Mouse (Mus musculus) heart, adult 2 months (tissue): ENCODE results near the gene Rtkn2. TPM values are rescaled to one million over a fixed set of nuclear protein-coding genes. Genes with fewer than 3 reads are reported as not detected.
A peak's percentile ranks its signal among the peaks of the same experiment; 100 is the strongest.

ENCODE experiments used
- DNase-seq, 2 experiments: peaks; one replicate each; pipeline ENCODE4 v3.0.0; 2021
- H3K27ac ChIP-seq: fragments of 200-600 bp; 2 replicates; pipeline ENCODE4 v1.8.1; 2022
- H3K27me3 ChIP-seq: fragments of 200-500 bp; 2 replicates; pipeline ENCODE4 v1.6.1; 2012; ENCODE audit warnings: mild to moderate bottlenecking, low read length, inconsistent platforms, mixed read lengths; ENCODE audit not compliant: control insufficient read depth, insufficient read depth
- H3K36me3 ChIP-seq: fragments of 200-500 bp; 2 replicates; pipeline ENCODE4 v1.6.1; 2012; ENCODE audit warnings: low read length, inconsistent platforms; ENCODE audit not compliant: control insufficient read depth, insufficient read depth
- H3K4me1 ChIP-seq: fragments of 200-500 bp; 2 replicates; pipeline ENCODE4 v1.6.1; 2011; ENCODE audit warnings: low read length; ENCODE audit not compliant: control insufficient read depth, insufficient read depth
- H3K4me3 ChIP-seq: fragments of 200-600 bp; 2 replicates; pipeline ENCODE4 v1.8.1; 2022
- H3K79me2 ChIP-seq: fragments of 200-500 bp; replicated peaks from 2 replicates; pipeline ENCODE4 v1.6.1; 2012; ENCODE audit warnings: mild to moderate bottlenecking, inconsistent platforms, low read length, moderate library complexity, mixed read lengths; ENCODE audit not compliant: control insufficient read depth, insufficient read depth
- H3K9ac ChIP-seq: fragments of 200-500 bp; 2 replicates; pipeline ENCODE4 v1.6.1; 2012; ENCODE audit warnings: low read depth, mild to moderate bottlenecking, control low read depth, inconsistent platforms, low read length, mixed read lengths
- CTCF ChIP-seq: fragments of 200-600 bp; IDR thresholded peaks from 2 replicates; pipeline ENCODE4 v1.8.1; 2022; ENCODE audit warnings: antibody characterized with exemption, mild to moderate bottlenecking, moderate library complexity
- EP300 ChIP-seq: fragments of 200-500 bp; IDR thresholded peaks from 2 replicates; pipeline ENCODE4 v1.6.1; 2011; ENCODE audit warnings: low read depth, low read length, control low read depth; ENCODE audit not compliant: insufficient read depth
- POLR2A ChIP-seq: fragments of 200-500 bp; IDR thresholded peaks from 2 replicates; pipeline ENCODE4 v1.6.1; 2011; ENCODE audit warnings: mild to moderate bottlenecking, low read depth, low read length, control low read depth; ENCODE audit not compliant: insufficient read depth
- WGBS: fragments of 180-500 bp; shearing (Covaris S2); methylation state at CpG from one replicate; pipeline ENCODE4 v1.1.7; 2018; 5-methylcytosine and 5-hydroxymethylcytosine counted together
- intact Hi-C: fragments of 180-260 bp; cut with DNase I; formaldehyde crosslinking; loops from one replicate; pipeline ENCODE4 v1.15.1; 2025
- polyA plus RNA-seq: library from polyadenylated mRNA; depleted of rRNA; stranded (reverse); fragments of >200 nt; gene quantifications from 2 replicates; pipeline ENCODE4 v1.2.3, GENCODE M21; 2012
- total RNA-seq, 2 experiments: library from RNA; stranded (reverse); gene quantifications; 2 replicates each; pipeline ENCODE4 v1.2.3; 2021

Rtkn2 gene
- total and polyA plus RNA-seq, 3 experiments = 0.08 to 0.16 (median 0.14) TPM

GRCm38 (mm10) chr10:68058378-68058777 lies 79.0 kb downstream of the Rtkn2 start:
- no peak overlapping the region for H3K9ac ChIP-seq
- no peak overlapping the region for H3K27ac ChIP-seq
- intact Hi-C loops = loop anchor here (5.0 kb wide), 1 partner anchor 46 kb away; no protein-coding TSS in a partner anchor
- no peaks in the 10 kb centered on the region for H3K27me3 ChIP-seq
- H3K4me3 ChIP-seq = no peak overlapping the region
- no peaks in the 10 kb centered on the region for H3K4me1 ChIP-seq
- H3K36me3 ChIP-seq = no peaks in the 10 kb centered on the region
- TF ChIP-seq EP300 (no peak), CTCF (peak; percentile 48), POLR2A (no peak)
- WGBS = 98% methylated on average over 1 of the region's 1 CpGs
- DNase-seq = no peak
- no peaks in the 10 kb centered on the region for H3K79me2 ChIP-seq

- TF ChIP-seq CTCF = no peak
- no peak for TF ChIP-seq POLR2A
- no peak overlapping the region for H3K4me3 ChIP-seq
Observed at GRCm38 (mm10) chr10:68060590-68061248, 81.3 kb downstream of the Rtkn2 start.

GRCm38 (mm10) chr10:68061249-68061615 lies 81.9 kb downstream of the Rtkn2 start:
- 84% methylated on average over 8 of the region's 8 CpGs for WGBS

More at GRCm38 (mm10) chr10:68060590-68061248, 81.3 kb downstream of the Rtkn2 start:
- peak; percentile 51 to 56 for DNase-seq
- 45% methylated on average over 16 of the region's 16 CpGs for WGBS
- H3K27ac ChIP-seq = peak overlapping the region; percentile 56
- no peaks in the 10 kb centered on the region for H3K79me2 ChIP-seq
- intact Hi-C loops = loop anchor here (5.0 kb wide), 1 partner anchor 87 kb away; no protein-coding TSS in a partner anchor
- peaks cover 5% of the 10 kb centered on the region; the same call in 1 of the 2 replicates for H3K36me3 ChIP-seq
- peaks cover 3% of the 10 kb centered on the region for H3K4me1 ChIP-seq
- no peak overlapping the region for H3K9ac ChIP-seq
- H3K27me3 ChIP-seq = no peaks in the 10 kb centered on the region

GRCm38 (mm10) chr10:68063806-68064545 lies 84.6 kb downstream of the Rtkn2 start:
- 33% methylated on average over 8 of the region's 8 CpGs for WGBS
- Histone ChIP-seq H3K79me2 (no peaks in the 10 kb centered on the region), H3K27ac (peak overlapping the region; percentile 52)

More at GRCm38 (mm10) chr10:68061249-68061615, 81.9 kb downstream of the Rtkn2 start:
- DNase-seq = no peak
- TF ChIP-seq POLR2A (no peak), EP300 (no peak), CTCF (no peak)
- Histone ChIP-seq H3K4me1 (peaks cover 3% of the 10 kb centered on the region), H3K79me2 (no peaks in the 10 kb centered on the region), H3K27me3 (no peaks in the 10 kb centered on the region), H3K4me3 (no peak overlapping the region), H3K36me3 (peaks cover 5% of the 10 kb centered on the region; the same call in 1 of the 2 replicates), H3K27ac (peak overlapping the region; percentile 56), H3K9ac (no peak overlapping the region)
- intact Hi-C loops = loop anchor here (5.0 kb wide), 1 partner anchor 86 kb away; no protein-coding TSS in a partner anchor

GRCm38 (mm10) chr10:68064571-68064970 lies 85.2 kb downstream of the Rtkn2 start:
- no peaks in the 10 kb centered on the region for H3K27me3 ChIP-seq
- no peak overlapping the region for H3K4me3 ChIP-seq
- H3K36me3 ChIP-seq = peaks cover 5% of the 10 kb centered on the region; the same call in 1 of the 2 replicates
- WGBS = 93% methylated on average over 10 of the region's 10 CpGs
- no peak for TF ChIP-seq CTCF
- no peak for TF ChIP-seq POLR2A
- no peak for TF ChIP-seq EP300
- H3K27ac ChIP-seq = no peak overlapping the region
- H3K9ac ChIP-seq = no peak overlapping the region
- intact Hi-C loops = loop anchor here (5.0 kb wide), 1 partner anchor 83 kb away; no protein-coding TSS in a partner anchor
- peaks cover 3% of the 10 kb centered on the region for H3K4me1 ChIP-seq
- DNase-seq = no peak
- H3K79me2 ChIP-seq = no peaks in the 10 kb centered on the region

More at GRCm38 (mm10) chr10:68063806-68064545, 84.6 kb downstream of the Rtkn2 start:
- DNase-seq = peak in 1 of 2 experiments; percentile 30
- intact Hi-C loops = loop anchor here (5.0 kb wide), 1 partner anchor 83 kb away; no protein-coding TSS in a partner anchor
- no peaks in the 10 kb centered on the region for H3K27me3 ChIP-seq
- peak overlapping the region; percentile 7; the same call in 1 of the 2 replicates for H3K4me3 ChIP-seq
- peaks cover 3% of the 10 kb centered on the region for H3K4me1 ChIP-seq
- no peak for TF ChIP-seq CTCF
- TF ChIP-seq POLR2A = no peak
- no peak for TF ChIP-seq EP300
- peaks cover 5% of the 10 kb centered on the region; the same call in 1 of the 2 replicates for H3K36me3 ChIP-seq
- no peak overlapping the region; the same call in 1 of the 2 replicates for H3K9ac ChIP-seq
